Mouse (Mus musculus): ENCODE data around the gene Stip1. TPM values are rescaled to one million over a fixed set of nuclear protein-coding genes. Genes with fewer than 3 reads are reported as not detected.

The Stip1 gene
- polyA plus RNA-seq, 1 experiment from 2014 or later, result 212 TPM

GRCm38 (mm10) chr19:6977759-6978638 is 61.8 kb downstream of the Stip1 start:
- Histone ChIP-seq H3K27me3 (replicated peaks; ENCODE audit: control insufficient read depth, insufficient read depth, low read length) (no peaks in the 10 kb centered on the region), H3K27ac (ENCODE audit: low read depth) (peak overlapping the region; percentile 10; the same call in 1 of the 2 replicates), H3K4me2 (ENCODE audit: low read length) (peak overlapping the region; percentile 82), H3K9ac (ENCODE audit: low read length) (peak overlapping the region; percentile 38; the same call in 1 of the 2 replicates), H3K36me3 (ENCODE audit: control insufficient read depth, insufficient read depth, low read length) (peaks cover 32% of the 10 kb centered on the region), H3K4me3 (ENCODE audit: low read depth, low read length) (peak overlapping the region; percentile 70; the same call in 1 of the 2 replicates), H3K9me3 (ENCODE audit: control insufficient read depth, low read length) (no peaks in the 10 kb centered on the region), H3K4me1 (replicated peaks; ENCODE audit: control insufficient read depth, insufficient read depth, low read length) (peaks cover 27% of the 10 kb centered on the region)
- ATAC-seq (replicated peaks; ENCODE audit: low FRiP score, low TSS enrichment, low read depth), result no peak
- no peak for DNase-seq (ENCODE audit: low spot score)
- WGBS, result 76% methylated on average over 13 of the region's 13 CpGs

- no peaks in the 10 kb centered on the region for H3K9me3 ChIP-seq (ENCODE audit: control insufficient read depth, low read length)
- WGBS, result 2% methylated on average over 16 of the region's 16 CpGs
Observed at GRCm38 (mm10) chr19:6975537-6976521, 63.9 kb downstream of the Stip1 start, which contains the start of gene Plcb3. TSS of gene Plcb3 (minus strand) at chr19:6976470.

GRCm38 (mm10) chr19:6974211-6975205 is 65.3 kb downstream of the Stip1 start, which contains the start of gene Ppp1r14b:
TSS of gene Ppp1r14b (plus strand) at chr19:6974968.
- Histone ChIP-seq H3K4me2 (ENCODE audit: low read length) (peak within 1 kb of the TSS; percentile 92), H3K4me3 (ENCODE audit: low read depth, low read length) (peak within 1 kb of the TSS; percentile 98), H3K36me3 (ENCODE audit: control insufficient read depth, insufficient read depth, low read length) (peaks cover 22% of the 10 kb centered on the region), H3K4me1 (replicated peaks; ENCODE audit: control insufficient read depth, insufficient read depth, low read length) (peaks cover 47% of the 10 kb centered on the region), H3K27ac (ENCODE audit: low read depth) (peak within 1 kb of the TSS; percentile 86), H3K9me3 (ENCODE audit: control insufficient read depth, low read length) (no peaks in the 10 kb centered on the region), H3K27me3 (replicated peaks; ENCODE audit: control insufficient read depth, insufficient read depth, low read length) (no peaks in the 10 kb centered on the region), H3K9ac (ENCODE audit: low read length) (peak within 1 kb of the TSS; percentile 81)
- WGBS, result 1% methylated on average over 70 of the region's 84 CpGs
- DNase-seq (ENCODE audit: low spot score) (peak; percentile 93), ATAC-seq (replicated peaks; ENCODE audit: low FRiP score, low TSS enrichment, low read depth) (peak; percentile 54)

More at GRCm38 (mm10) chr19:6975537-6976521, 63.9 kb downstream of the Stip1 start, which contains the start of gene Plcb3:
- DNase-seq (ENCODE audit: low spot score) (peak; percentile 79), ATAC-seq (replicated peaks; ENCODE audit: low FRiP score, low TSS enrichment, low read depth) (no peak)
- peaks cover 36% of the 10 kb centered on the region for H3K4me1 ChIP-seq (replicated peaks; ENCODE audit: control insufficient read depth, insufficient read depth, low read length)
- H3K27ac ChIP-seq (ENCODE audit: low read depth), result peak within 1 kb of the TSS; percentile 86
- H3K36me3 ChIP-seq (ENCODE audit: control insufficient read depth, insufficient read depth, low read length), result peaks cover 22% of the 10 kb centered on the region
- no peaks in the 10 kb centered on the region for H3K27me3 ChIP-seq (replicated peaks; ENCODE audit: control insufficient read depth, insufficient read depth, low read length)
- peak within 1 kb of the TSS; percentile 92 for H3K4me2 ChIP-seq (ENCODE audit: low read length)
- peak within 1 kb of the TSS; percentile 81 for H3K9ac ChIP-seq (ENCODE audit: low read length)
- peak within 1 kb of the TSS; percentile 98 for H3K4me3 ChIP-seq (ENCODE audit: low read depth, low read length)

- Histone ChIP-seq H3K9ac (ENCODE audit: low read length) (peak overlapping the region; percentile 81), H3K9me3 (ENCODE audit: control insufficient read depth, low read length) (no peaks in the 10 kb centered on the region), H3K4me2 (ENCODE audit: low read length) (peak overlapping the region; percentile 92), H3K36me3 (ENCODE audit: control insufficient read depth, insufficient read depth, low read length) (peaks cover 22% of the 10 kb centered on the region), H3K27me3 (replicated peaks; ENCODE audit: control insufficient read depth, insufficient read depth, low read length) (no peaks in the 10 kb centered on the region), H3K27ac (ENCODE audit: low read depth) (no peak overlapping the region), H3K4me3 (ENCODE audit: low read depth, low read length) (peak overlapping the region; percentile 98), H3K4me1 (replicated peaks; ENCODE audit: control insufficient read depth, insufficient read depth, low read length) (peaks cover 41% of the 10 kb centered on the region)
- 34% methylated on average over 12 of the region's 12 CpGs for WGBS
- ATAC-seq (replicated peaks; ENCODE audit: low FRiP score, low TSS enrichment, low read depth) (no peak), DNase-seq (ENCODE audit: low spot score) (no peak)
Observed at GRCm38 (mm10) chr19:6973581-6974190, 66.1 kb downstream of the Stip1 start.

- no peaks in the 10 kb centered on the region for H3K27me3 ChIP-seq (replicated peaks; ENCODE audit: control insufficient read depth, insufficient read depth, low read length)
- peaks cover 9% of the 10 kb centered on the region for H3K36me3 ChIP-seq (ENCODE audit: control insufficient read depth, insufficient read depth, low read length)
- H3K9ac ChIP-seq (ENCODE audit: low read length), result no peak overlapping the region
- peak overlapping the region; percentile 14; the same call in 1 of the 2 replicates for H3K27ac ChIP-seq (ENCODE audit: low read depth)
- DNase-seq (ENCODE audit: low spot score) (peak; percentile 52), ATAC-seq (replicated peaks; ENCODE audit: low FRiP score, low TSS enrichment, low read depth) (no peak)
- no peak overlapping the region for H3K4me3 ChIP-seq (ENCODE audit: low read depth, low read length)
- no peaks in the 10 kb centered on the region for H3K9me3 ChIP-seq (ENCODE audit: control insufficient read depth, low read length)
- WGBS, result 80% methylated on average over 13 of the region's 13 CpGs
- H3K4me1 ChIP-seq (replicated peaks; ENCODE audit: control insufficient read depth, insufficient read depth, low read length), result peaks cover 46% of the 10 kb centered on the region
- H3K4me2 ChIP-seq (ENCODE audit: low read length), result no peak overlapping the region
Observed at GRCm38 (mm10) chr19:6972247-6972917, 67.4 kb downstream of the Stip1 start.

GRCm38 (mm10) chr19:6971644-6972043 is 68.1 kb downstream of the Stip1 start:
- 20% methylated on average over 6 of the region's 6 CpGs for WGBS
- no peaks in the 10 kb centered on the region for H3K27me3 ChIP-seq (replicated peaks; ENCODE audit: control insufficient read depth, insufficient read depth, low read length)
- peaks cover 46% of the 10 kb centered on the region for H3K4me1 ChIP-seq (replicated peaks; ENCODE audit: control insufficient read depth, insufficient read depth, low read length)
- no peak overlapping the region for H3K9ac ChIP-seq (ENCODE audit: low read length)
- no peak overlapping the region for H3K4me3 ChIP-seq (ENCODE audit: low read depth, low read length)
- ATAC-seq (replicated peaks; ENCODE audit: low FRiP score, low TSS enrichment, low read depth) (no peak), DNase-seq (ENCODE audit: low spot score) (peak; percentile 51)
- no peaks in the 10 kb centered on the region for H3K9me3 ChIP-seq (ENCODE audit: control insufficient read depth, low read length)
- H3K4me2 ChIP-seq (ENCODE audit: low read length), result no peak overlapping the region
- peaks cover 5% of the 10 kb centered on the region; the same call in 1 of the 2 replicates for H3K36me3 ChIP-seq (ENCODE audit: control insufficient read depth, insufficient read depth, low read length)
- 0 out of 2 replicates have a peak overlapping the region, but pooled peaks have one; percentile 34 for H3K27ac ChIP-seq (ENCODE audit: low read depth)
